Mouse (Mus musculus) forebrain, embryonic 10.5 days (tissue): ENCODE results near the gene Lyrm4. TPM values are rescaled to one million over a fixed set of nuclear protein-coding genes. Genes with fewer than 3 reads are reported as not detected.

Source experiments
- DNase-seq: peaks from one replicate; pipeline ENCODE4 v3.0.0-alpha.2; 2017; ENCODE audit warnings: low spot score; ENCODE audit errors: extremely low spot score
- H3K27ac ChIP-seq: fragments of 300-500 bp; sonication (generic); 2 replicates; pipeline ENCODE4 v1.5.1; 2016; ENCODE audit warnings: mild to moderate bottlenecking
- H3K27me3 ChIP-seq: fragments of 300-500 bp; sonication (generic); 2 replicates; pipeline ENCODE4 v1.6.1; 2016; ENCODE audit warnings: mild to moderate bottlenecking; ENCODE audit not compliant: poor library complexity, severe bottlenecking
- H3K36me3 ChIP-seq: fragments of 300-500 bp; sonication (generic); replicated peaks from 2 replicates; pipeline ENCODE4 v1.6.1; 2016; ENCODE audit warnings: mild to moderate bottlenecking, moderate library complexity
- H3K4me1 ChIP-seq: fragments of 300-500 bp; sonication (generic); 2 replicates; pipeline ENCODE4 v1.6.1; 2016
- H3K4me3 ChIP-seq: fragments of 300-500 bp; sonication (generic); 2 replicates; pipeline ENCODE4 v1.5.1; 2016; ENCODE audit warnings: mild to moderate bottlenecking, moderate library complexity
- H3K9me3 ChIP-seq: fragments of 300-500 bp; sonication (generic); 2 replicates; pipeline ENCODE4 v1.6.1; 2016; ENCODE audit warnings: mild to moderate bottlenecking, moderate library complexity
- WGBS: fragments of 180-500 bp; shearing (Covaris S2); methylation state at CpG from one replicate; pipeline ENCODE4 v1.1.7; 2016; 5-methylcytosine and 5-hydroxymethylcytosine counted together
- polyA plus RNA-seq: library from polyadenylated mRNA; unstranded; fragments of >200 nt; fragmentation: Nextera tagmentation; extraction: Ambion mirVana; gene quantifications from 2 replicates; pipeline ENCODE4 v1.2.1, GENCODE M21; 2016

The Lyrm4 gene
- polyA plus RNA-seq, 1 experiment from 2014 or later, result 23.4 TPM

DNA sequence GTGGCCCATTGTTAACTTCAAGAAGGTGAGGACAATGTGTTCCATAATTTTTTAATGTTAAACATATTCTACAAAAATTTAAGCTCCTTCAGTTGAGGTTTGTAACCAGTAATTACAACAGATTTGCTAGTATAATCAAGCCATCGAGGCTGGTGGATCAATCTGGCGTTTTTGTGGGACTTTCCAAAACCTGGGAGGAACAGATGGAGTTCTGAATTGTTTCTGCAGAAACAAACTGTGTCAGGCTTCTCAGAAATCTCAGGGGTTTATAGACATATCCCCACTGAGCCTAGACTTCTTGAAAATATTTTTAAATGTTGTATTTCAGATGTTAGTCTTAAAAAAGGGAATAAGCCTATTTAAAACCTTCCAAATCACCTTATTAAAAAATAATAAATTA, 179.3 kb downstream of the Lyrm4 start:
- no peaks in the 10 kb centered on the region for H3K27me3 ChIP-seq
- H3K27ac ChIP-seq, result no peak overlapping the region
- peaks cover 8% of the 10 kb centered on the region for H3K9me3 ChIP-seq
- H3K36me3 ChIP-seq, result no peaks in the 10 kb centered on the region
- H3K4me1 ChIP-seq, result peaks cover 4% of the 10 kb centered on the region; the same call in 1 of the 2 replicates
- no peak for DNase-seq
- H3K4me3 ChIP-seq, result no peak overlapping the region
- 90% methylated on average over 2 of the region's 2 CpGs for WGBS

Other genes with a start within 250 kb of the Lyrm4 start
- gene Rpp40, start 211.2 kb downstream of the Lyrm4 start, polyA plus RNA-seq, result 26.8 and 29.4 TPM in 2 replicates
- gene Ppp1r3g, start 158.7 kb downstream of the Lyrm4 start, polyA plus RNA-seq, result 3.6 and 4.7 TPM in 2 replicates
- gene Fars2, start 114 bp downstream of the Lyrm4 start, polyA plus RNA-seq, result 24.1 and 26.5 TPM in 2 replicates